Mouse (Mus musculus): ENCODE results near the gene Tmsb15l. TPM values are rescaled to one million over a fixed set of nuclear protein-coding genes. Genes with fewer than 3 reads are reported as not detected.
A peak's percentile ranks its signal among the peaks of the same experiment; 100 is the strongest.

The Tmsb15l gene
- 2.1 and 4.6 TPM in 2 replicates for total RNA-seq (2012; rRNA removed)

GRCm38 (mm10) chrX:136976424-136977084, at the start of gene Tmsb15l, which contains the start of gene Tmsb15b1:
TSS of gene Tmsb15l (minus strand) at chrX:136976869.
TSS of gene Tmsb15b1 (minus strand) at chrX:136976874.
- DNase-seq (ENCODE audit: low read depth, low spot score) = peak; percentile 60
- Histone ChIP-seq H3K4me1 (ENCODE audit: control insufficient read depth in 2 of 2, insufficient read depth in 2 of 2, low read length in 2 of 2, poor library complexity in 1 of 2) (no peaks in the 10 kb centered on the region), H3K4me3 (ENCODE audit: insufficient read depth in 1 of 2, low read depth in 1 of 2, low read length in 2 of 2, poor library complexity in 1 of 2, severe bottlenecking in 1 of 2) (peak within 1 kb of the TSS; percentile 73 to 77), H3K27ac (ENCODE audit: insufficient read depth, low read depth, low read length, poor library complexity, severe bottlenecking) (no peak within 1 kb of the TSS), H3K9ac (ENCODE audit: insufficient read depth, low read depth, low read length, poor library complexity, severe bottlenecking) (peak within 1 kb of the TSS; percentile 43), H3K9me3 (ENCODE audit: control insufficient read depth, insufficient read depth, low read depth, low read length) (no peaks in the 10 kb centered on the region), H3K36me3 (ENCODE audit: control insufficient read depth, insufficient read depth, low read length, poor library complexity, severe bottlenecking) (no peaks in the 10 kb centered on the region)
- in situ Hi-C loops (cut with MboI; ENCODE audit: low sequenced_read_pairs in 2 of 2, unreplicated experiment in 2 of 2) = no loop called here
- TF ChIP-seq CHD2 (IDR thresholded peaks at IDR 0.05; ENCODE audit: low read depth, low read length) (no peak), HCFC1 (IDR thresholded peaks at IDR 0.05; ENCODE audit: borderline replicate concordance, insufficient read depth, low read length) (no peak), MAFK (IDR thresholded peaks at IDR 0.05; ENCODE audit: insufficient read depth, low read depth, low read length) (no peak), ZC3H11A (IDR thresholded peaks at IDR 0.05; ENCODE audit: borderline replicate concordance, low read depth, low read length) (no peak), ZNF384 (IDR thresholded peaks at IDR 0.05; ENCODE audit: low read depth, low read length) (no peak)

- Histone ChIP-seq H3K4me1 (ENCODE audit: control insufficient read depth in 2 of 2, insufficient read depth in 2 of 2, low read length in 2 of 2, poor library complexity in 1 of 2) (no peaks in the 10 kb centered on the region), H3K27ac (ENCODE audit: insufficient read depth, low read depth, low read length, poor library complexity, severe bottlenecking) (no peak overlapping the region), H3K4me3 (ENCODE audit: insufficient read depth in 1 of 2, low read depth in 1 of 2, low read length in 2 of 2, poor library complexity in 1 of 2, severe bottlenecking in 1 of 2) (peak overlapping the region in 1 of 2 experiments; percentile 46; a peak in 2 of 4 replicates), H3K9ac (ENCODE audit: insufficient read depth, low read depth, low read length, poor library complexity, severe bottlenecking) (no peak overlapping the region), H3K9me3 (ENCODE audit: control insufficient read depth, insufficient read depth, low read depth, low read length) (no peaks in the 10 kb centered on the region), H3K36me3 (ENCODE audit: control insufficient read depth, insufficient read depth, low read length, poor library complexity, severe bottlenecking) (no peaks in the 10 kb centered on the region)
- no peak for TF ChIP-seq ZC3H11A (IDR thresholded peaks at IDR 0.05; ENCODE audit: borderline replicate concordance, low read depth, low read length)
- no peak for TF ChIP-seq HCFC1 (IDR thresholded peaks at IDR 0.05; ENCODE audit: borderline replicate concordance, insufficient read depth, low read length)
- TF ChIP-seq MAFK (IDR thresholded peaks at IDR 0.05; ENCODE audit: insufficient read depth, low read depth, low read length) = no peak
- TF ChIP-seq CHD2 (IDR thresholded peaks at IDR 0.05; ENCODE audit: low read depth, low read length) = no peak
- TF ChIP-seq ZNF384 (IDR thresholded peaks at IDR 0.05; ENCODE audit: low read depth, low read length) = no peak
- peak; percentile 62 for DNase-seq (ENCODE audit: low read depth, low spot score)
- in situ Hi-C loops (cut with MboI; ENCODE audit: low sequenced_read_pairs in 2 of 2, unreplicated experiment in 2 of 2) = no loop called here
Observed at GRCm38 (mm10) chrX:137019310-137019709, 42.6 kb upstream of the Tmsb15l start.

- TF ChIP-seq ZC3H11A (IDR thresholded peaks at IDR 0.05; ENCODE audit: borderline replicate concordance, low read depth, low read length) (no peak), HCFC1 (IDR thresholded peaks at IDR 0.05; ENCODE audit: borderline replicate concordance, insufficient read depth, low read length) (no peak), CHD2 (IDR thresholded peaks at IDR 0.05; ENCODE audit: low read depth, low read length) (no peak), ZNF384 (IDR thresholded peaks at IDR 0.05; ENCODE audit: low read depth, low read length) (no peak), MAFK (IDR thresholded peaks at IDR 0.05; ENCODE audit: insufficient read depth, low read depth, low read length) (no peak)
- no peak overlapping the region for H3K27ac ChIP-seq (ENCODE audit: insufficient read depth, low read depth, low read length, poor library complexity, severe bottlenecking)
- H3K36me3 ChIP-seq (ENCODE audit: control insufficient read depth, insufficient read depth, low read length, poor library complexity, severe bottlenecking) = no peaks in the 10 kb centered on the region
- no peak for DNase-seq (ENCODE audit: low read depth, low spot score)
- no peak overlapping the region for H3K9ac ChIP-seq (ENCODE audit: insufficient read depth, low read depth, low read length, poor library complexity, severe bottlenecking)
- H3K9me3 ChIP-seq (ENCODE audit: control insufficient read depth, insufficient read depth, low read depth, low read length) = no peaks in the 10 kb centered on the region
- no peak overlapping the region for H3K4me3 ChIP-seq (ENCODE audit: insufficient read depth in 1 of 2, low read depth in 1 of 2, low read length in 2 of 2, poor library complexity in 1 of 2, severe bottlenecking in 1 of 2)
- H3K4me1 ChIP-seq (ENCODE audit: control insufficient read depth in 2 of 2, insufficient read depth in 2 of 2, low read length in 2 of 2, poor library complexity in 1 of 2) = no peaks in the 10 kb centered on the region
- in situ Hi-C loops (cut with MboI; ENCODE audit: low sequenced_read_pairs in 2 of 2, unreplicated experiment in 2 of 2) = no loop called here
Observed at GRCm38 (mm10) chrX:137017668-137018067, 41.0 kb upstream of the Tmsb15l start.

- Histone ChIP-seq H3K4me1 (ENCODE audit: control insufficient read depth in 2 of 2, insufficient read depth in 2 of 2, low read length in 2 of 2, poor library complexity in 1 of 2) (no peaks in the 10 kb centered on the region), H3K9ac (ENCODE audit: insufficient read depth, low read depth, low read length, poor library complexity, severe bottlenecking) (no peak overlapping the region; the same call in 1 of the 2 replicates), H3K9me3 (ENCODE audit: control insufficient read depth, insufficient read depth, low read depth, low read length) (no peaks in the 10 kb centered on the region), H3K4me3 (ENCODE audit: insufficient read depth in 1 of 2, low read depth in 1 of 2, low read length in 2 of 2, poor library complexity in 1 of 2, severe bottlenecking in 1 of 2) (no peak overlapping the region), H3K27ac (ENCODE audit: insufficient read depth, low read depth, low read length, poor library complexity, severe bottlenecking) (no peak overlapping the region), H3K36me3 (ENCODE audit: control insufficient read depth, insufficient read depth, low read length, poor library complexity, severe bottlenecking) (no peaks in the 10 kb centered on the region)
- TF ChIP-seq CHD2 (IDR thresholded peaks at IDR 0.05; ENCODE audit: low read depth, low read length) = no peak
- no peak for TF ChIP-seq HCFC1 (IDR thresholded peaks at IDR 0.05; ENCODE audit: borderline replicate concordance, insufficient read depth, low read length)
- no peak for TF ChIP-seq MAFK (IDR thresholded peaks at IDR 0.05; ENCODE audit: insufficient read depth, low read depth, low read length)
- in situ Hi-C loops (cut with MboI; ENCODE audit: low sequenced_read_pairs in 2 of 2, unreplicated experiment in 2 of 2) = no loop called here
- DNase-seq (ENCODE audit: low read depth, low spot score) = no peak
Observed at GRCm38 (mm10) chrX:137015099-137015709, 38.5 kb upstream of the Tmsb15l start.

Measured in ES-E14 (cell line).